8 mouse cellular contexts compared by ENCODE assay signal in the genomic region with DNA sequence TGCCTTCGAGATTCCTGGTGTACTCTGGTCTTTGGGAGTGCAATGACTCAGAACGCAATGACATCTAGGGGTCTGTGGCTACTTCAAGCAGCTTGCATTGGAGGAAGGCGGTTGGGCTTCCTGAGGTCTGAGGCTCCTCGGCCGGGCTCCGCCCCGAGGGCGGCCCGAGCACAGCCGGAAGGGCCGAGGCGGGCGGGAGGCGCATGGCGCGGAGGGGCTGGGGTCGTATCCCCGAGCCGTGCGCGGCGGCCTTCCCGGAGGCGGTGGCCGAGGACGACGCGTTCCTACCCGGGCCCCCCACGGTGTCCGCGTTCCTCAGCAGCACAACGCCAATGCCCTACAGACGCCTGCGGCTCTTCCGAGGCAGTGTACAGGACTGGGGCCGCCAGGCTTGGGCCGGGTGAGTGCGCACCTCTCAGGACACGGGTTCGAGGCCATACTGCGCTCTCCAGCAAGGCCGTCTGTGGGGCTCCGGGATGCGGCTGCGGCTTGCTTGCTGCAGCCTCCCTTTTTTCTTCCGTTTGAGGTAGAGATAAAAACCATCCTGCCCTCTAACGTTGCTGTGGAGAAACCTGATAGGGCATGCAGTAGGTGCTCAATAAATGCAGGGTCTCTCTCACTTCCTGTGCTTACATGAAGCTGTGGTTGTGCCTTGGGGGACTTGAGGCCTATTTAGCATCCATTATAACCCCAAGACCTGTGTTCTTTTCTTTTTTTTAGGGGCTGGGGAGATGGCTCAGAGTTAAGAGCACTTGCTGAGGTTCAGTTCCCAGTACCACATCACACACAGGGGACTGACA. TPM values are rescaled to one million over a fixed set of nuclear protein-coding genes. Genes with fewer than 3 reads are reported as not detected.
DNase-seq lines count a peak whose midpoint lies in the region; ATAC-seq and TF ChIP-seq lines count a peak whose summit lies in the region.

No protein-coding gene starts in this region.

- H3K27ac ChIP-seq in heart, embryonic 15.5 days, result 0 out of 2 replicates have a peak overlapping the region, but pooled peaks have one; percentile 17
- H3K27ac ChIP-seq in limb, embryonic 11.5 days (replicated peaks; ENCODE audit: low read depth, low read length), result no peak overlapping the region
- H3K27ac ChIP-seq in midbrain, embryonic 14.5 days (replicated peaks; ENCODE audit: low read depth, low read length), result no peak overlapping the region

- TF ChIP-seq POLR2A in lung, adult 2 months (IDR thresholded peaks at IDR 0.05; ENCODE audit: borderline replicate concordance, extremely low read depth, low read depth, low read length), result no peak

- DNase-seq in lung, adult 2 months, result peak; percentile 35
- no peak for DNase-seq in lung, postnatal 25 days (ENCODE audit: low spot score)
- DNase-seq in limb, embryonic 11.5 days (ENCODE audit: low spot score), result peak; percentile 49
- DNase-seq in midbrain, embryonic 14.5 days, result no peak
- DNase-seq in layer of hippocampus, adult 8-10 months (ENCODE audit: low spot score in 2 of 2), result no peak
- no peak for DNase-seq in spleen, adult 12 weeks (ENCODE audit: low spot score)

- no peaks in the 10 kb centered on the region for H3K9me3 ChIP-seq in heart, embryonic 15.5 days (replicated peaks)
- no peaks in the 10 kb centered on the region for H3K9me3 ChIP-seq in limb, embryonic 11.5 days (ENCODE audit: control insufficient read depth, low read length)
- H3K9me3 ChIP-seq in midbrain, embryonic 14.5 days (ENCODE audit: control insufficient read depth, low read length), result no peaks in the 10 kb centered on the region

- no peaks in the 10 kb centered on the region for H3K36me3 ChIP-seq in heart, embryonic 15.5 days
- no peaks in the 10 kb centered on the region for H3K36me3 ChIP-seq in limb, embryonic 11.5 days (ENCODE audit: control insufficient read depth, insufficient read depth, low read length)
- no peaks in the 10 kb centered on the region for H3K36me3 ChIP-seq in midbrain, embryonic 14.5 days (ENCODE audit: control insufficient read depth, insufficient read depth, low read length)

- H3K27me3 ChIP-seq in heart, embryonic 15.5 days, result no peaks in the 10 kb centered on the region
- peaks cover 5% of the 10 kb centered on the region; the same call in 1 of the 2 replicates for H3K27me3 ChIP-seq in limb, embryonic 11.5 days (ENCODE audit: control insufficient read depth, insufficient read depth, low read length)
- peaks cover 19% of the 10 kb centered on the region for H3K27me3 ChIP-seq in midbrain, embryonic 14.5 days (ENCODE audit: control insufficient read depth, insufficient read depth, low read length)

- TF ChIP-seq CTCF in lung, adult 2 months (IDR thresholded peaks at IDR 0.05; ENCODE audit: insufficient read depth, low read length), result no peak

- H3K4me2 ChIP-seq in heart, embryonic 15.5 days, result peak overlapping the region; percentile 84
- peak overlapping the region; percentile 41; the same call in 1 of the 2 replicates for H3K4me2 ChIP-seq in limb, embryonic 11.5 days (ENCODE audit: low read depth, severe bottlenecking)
- H3K4me2 ChIP-seq in midbrain, embryonic 14.5 days (ENCODE audit: low read length), result peak overlapping the region; percentile 25

- ATAC-seq in common myeloid progenitor, adult 5-6 weeks (replicated peaks; ENCODE audit: low read depth, poor library complexity, severe bottlenecking), result peak; percentile 49
- peak; percentile 36; the same call in 1 of the 2 replicates for ATAC-seq in heart, embryonic 15.5 days (replicated peaks; ENCODE audit: insufficient number of reproducible peaks, insufficient read depth, low FRiP score, low read depth)
- 0 out of 2 replicates have a peak, but pooled peaks have one; percentile 32 for ATAC-seq in limb, embryonic 11.5 days (ENCODE audit: insufficient number of reproducible peaks, low FRiP score, low TSS enrichment, low read depth)
- no peak for ATAC-seq in midbrain, embryonic 14.5 days (ENCODE audit: low FRiP score, low TSS enrichment)

- H3K9ac ChIP-seq in heart, embryonic 15.5 days, result peak overlapping the region; percentile 57
- H3K9ac ChIP-seq in limb, embryonic 11.5 days (ENCODE audit: low read length), result peak overlapping the region; percentile 17; the same call in 1 of the 2 replicates
- H3K9ac ChIP-seq in midbrain, embryonic 14.5 days (replicated peaks; ENCODE audit: low read length), result no peak overlapping the region

- WGBS in lung, adult 2 months, result 5% methylated on average over 48 of the region's 48 CpGs
- 4% methylated on average over 48 of the region's 48 CpGs for WGBS in heart, embryonic 15.5 days
- 8% methylated on average over 42 of the region's 48 CpGs for WGBS in limb, embryonic 11.5 days
- WGBS in midbrain, embryonic 14.5 days, result 8% methylated on average over 48 of the region's 48 CpGs

- H3K4me1 ChIP-seq in lung, adult 2 months (ENCODE audit: control insufficient read depth, insufficient read depth, low read length), result no peaks in the 10 kb centered on the region
- peaks cover 38% of the 10 kb centered on the region for H3K4me1 ChIP-seq in heart, embryonic 15.5 days (replicated peaks)
- peaks cover 2% of the 10 kb centered on the region; the same call in 1 of the 2 replicates for H3K4me1 ChIP-seq in limb, embryonic 11.5 days (ENCODE audit: control insufficient read depth, insufficient read depth, low read length)
- no peaks in the 10 kb centered on the region for H3K4me1 ChIP-seq in midbrain, embryonic 14.5 days (ENCODE audit: control insufficient read depth, insufficient read depth, low read length)

- H3K4me3 ChIP-seq in lung, adult 2 months (replicated peaks; ENCODE audit: extremely low read depth, low read depth, low read length), result peak overlapping the region; percentile 55
- peak overlapping the region; percentile 55 for H3K4me3 ChIP-seq in heart, embryonic 15.5 days
- H3K4me3 ChIP-seq in limb, embryonic 11.5 days (ENCODE audit: low read depth, low read length), result peak overlapping the region; percentile 21
- no peak overlapping the region for H3K4me3 ChIP-seq in midbrain, embryonic 14.5 days (replicated peaks; ENCODE audit: low read depth, low read length)

RNA-seq across cellular contexts. Expression of a gene that starts 16.1 kb away (rescaled TPM):
- 13.1 and 13.8 TPM in 2 replicates for polyA plus RNA-seq in lung, adult 2 months (2012; rRNA removed)
- 5.4 and 10.9 TPM in 2 replicates for total RNA-seq in common myeloid progenitor, adult 5-6 weeks (2017)
- 13.0 and 13.5 TPM in 2 replicates for polyA plus RNA-seq in heart, embryonic 15.5 days (2015; fragmentation: Nextera tagmentation; extraction: Ambion mirVana)
- polyA plus RNA-seq in limb, embryonic 11.5 days (2014; fragmentation: Nextera tagmentation; extraction: Ambion mirVana), result 3.3 and 5.3 TPM in 2 replicates
- 28.4 and 32.3 TPM in 2 replicates for polyA plus RNA-seq in midbrain, embryonic 14.5 days (2014; fragmentation: Nextera tagmentation; extraction: Ambion mirVana)
- total RNA-seq in layer of hippocampus, adult 8-10 months (2022), result 10 to 100 TPM; 86.6 to 99.1 (median 93.6) TPM

RNA-seq across cellular contexts. Expression of a gene that starts 31.8 kb away (rescaled TPM):
- polyA plus RNA-seq in lung, adult 2 months (2012; rRNA removed), result 49.3 and 65.5 TPM in 2 replicates
- total RNA-seq in common myeloid progenitor, adult 5-6 weeks (2017), result 348 and 349 TPM in 2 replicates
- polyA plus RNA-seq in heart, embryonic 15.5 days (2015; fragmentation: Nextera tagmentation; extraction: Ambion mirVana), result 203 and 229 TPM in 2 replicates
- polyA plus RNA-seq in limb, embryonic 11.5 days (2014; fragmentation: Nextera tagmentation; extraction: Ambion mirVana), result 407 and 424 TPM in 2 replicates
- 213 and 223 TPM in 2 replicates for polyA plus RNA-seq in midbrain, embryonic 14.5 days (2014; fragmentation: Nextera tagmentation; extraction: Ambion mirVana)
- 100 to 1,000 TPM; 116 to 151 (median 131) TPM for total RNA-seq in layer of hippocampus, adult 8-10 months (2022)

RNA-seq across cellular contexts. Expression of a gene that starts 50.6 kb away (rescaled TPM):
- 33.7 and 34.3 TPM in 2 replicates for polyA plus RNA-seq in lung, adult 2 months (2012; rRNA removed)
- 11.8 and 13.8 TPM in 2 replicates for total RNA-seq in common myeloid progenitor, adult 5-6 weeks (2017)
- 12.2 and 16.6 TPM in 2 replicates for polyA plus RNA-seq in heart, embryonic 15.5 days (2015; fragmentation: Nextera tagmentation; extraction: Ambion mirVana)
- 8.1 and 9.7 TPM in 2 replicates for polyA plus RNA-seq in limb, embryonic 11.5 days (2014; fragmentation: Nextera tagmentation; extraction: Ambion mirVana)
- 7.4 and 8.5 TPM in 2 replicates for polyA plus RNA-seq in midbrain, embryonic 14.5 days (2014; fragmentation: Nextera tagmentation; extraction: Ambion mirVana)
- total RNA-seq in layer of hippocampus, adult 8-10 months (2022), result 10 to 100 TPM; 17.1 to 20.7 (median 18.7) TPM

RNA-seq across cellular contexts. Expression of a gene that starts 57.5 kb away (rescaled TPM):
- 81.2 and 88.3 TPM in 2 replicates for polyA plus RNA-seq in lung, adult 2 months (2012; rRNA removed)
- total RNA-seq in common myeloid progenitor, adult 5-6 weeks (2017), result 35.4 and 38.3 TPM in 2 replicates
- polyA plus RNA-seq in heart, embryonic 15.5 days (2015; fragmentation: Nextera tagmentation; extraction: Ambion mirVana), result 43.4 and 56.9 TPM in 2 replicates
- 31.1 and 35.2 TPM in 2 replicates for polyA plus RNA-seq in limb, embryonic 11.5 days (2014; fragmentation: Nextera tagmentation; extraction: Ambion mirVana)
- 40.3 and 53.7 TPM in 2 replicates for polyA plus RNA-seq in midbrain, embryonic 14.5 days (2014; fragmentation: Nextera tagmentation; extraction: Ambion mirVana)
- 10 to 100 TPM; 52.8 to 60.0 (median 56.6) TPM for total RNA-seq in layer of hippocampus, adult 8-10 months (2022)

Comparison
In these comparisons a context has a peak if more than half of its experiments do, and no peak if none do; other contexts are left out.
1. DNase-seq: peak in lung, adult 2 months (single experiment) and limb, embryonic 11.5 days (single experiment); none in lung, postnatal 25 days (single experiment), midbrain, embryonic 14.5 days (single experiment), layer of hippocampus, adult 8-10 months (0 of 2) and spleen, adult 12 weeks (single experiment).
2. H3K4me2 ChIP-seq: peak in every context shown above with its lines; median percentile 84 in heart, embryonic 15.5 days; 41 in limb, embryonic 11.5 days; 25 in midbrain, embryonic 14.5 days.